Mouse (Mus musculus): ENCODE measurements around the gene Ado.

The Ado gene

GRCm38 (mm10) chr10:67548877-67549731 is at the start of gene Ado:
Gene Ado (minus strand): TSS chr10:67548955.
- peak; percentile 97 for DNase-seq (ENCODE audit: low spot score in 2 of 2)

- DNase-seq (ENCODE audit: low spot score in 2 of 2) = no peak
Observed at GRCm38 (mm10) chr10:67595278-67595677, 46.5 kb upstream of the Ado start.

- no peak for DNase-seq (ENCODE audit: low spot score in 2 of 2)
Observed at GRCm38 (mm10) chr10:67585873-67586610, 37.3 kb upstream of the Ado start.

- no peak for DNase-seq (ENCODE audit: low spot score in 2 of 2)
Observed at GRCm38 (mm10) chr10:67581698-67582285, 33.0 kb upstream of the Ado start.

GRCm38 (mm10) chr10:67579830-67580229 is 31.1 kb upstream of the Ado start:
- no peak for DNase-seq (ENCODE audit: low spot score in 2 of 2)

- no peak for DNase-seq (ENCODE audit: low spot score in 2 of 2)
Observed at GRCm38 (mm10) chr10:67573310-67573709, 24.6 kb upstream of the Ado start.

GRCm38 (mm10) chr10:67571443-67571842 is 22.7 kb upstream of the Ado start:
- DNase-seq (ENCODE audit: low spot score in 2 of 2) = no peak

GRCm38 (mm10) chr10:67569539-67569938 is 20.8 kb upstream of the Ado start:
- no peak for DNase-seq (ENCODE audit: low spot score in 2 of 2)

GRCm38 (mm10) chr10:67566104-67566503 is 17.3 kb upstream of the Ado start:
- DNase-seq (ENCODE audit: low spot score in 2 of 2) = no peak

- no peak for DNase-seq (ENCODE audit: low spot score in 2 of 2)
Observed at GRCm38 (mm10) chr10:67564509-67564908, 15.8 kb upstream of the Ado start.

- no peak for DNase-seq (ENCODE audit: low spot score in 2 of 2)
Observed at GRCm38 (mm10) chr10:67561185-67561584, 12.4 kb upstream of the Ado start.

- DNase-seq (ENCODE audit: low spot score in 2 of 2) = no peak
Observed at GRCm38 (mm10) chr10:67559765-67560394, 11.1 kb upstream of the Ado start.

- DNase-seq (ENCODE audit: low spot score in 2 of 2) = no peak
Observed at GRCm38 (mm10) chr10:67558053-67558452, 9.3 kb upstream of the Ado start.

- peak; percentile 72 for DNase-seq (ENCODE audit: low spot score in 2 of 2)
Observed at GRCm38 (mm10) chr10:67548261-67548854, 397 bp downstream of the Ado start.

- DNase-seq (ENCODE audit: low spot score in 2 of 2) = peak; percentile 34 to 41
Observed at GRCm38 (mm10) chr10:67547850-67548260, 900 bp downstream of the Ado start.

- DNase-seq (ENCODE audit: low spot score in 2 of 2) = no peak
Observed at GRCm38 (mm10) chr10:67540591-67540990, 8.2 kb downstream of the Ado start.

GRCm38 (mm10) chr10:67539401-67539730 is 9.4 kb downstream of the Ado start:
- DNase-seq (ENCODE audit: low spot score in 2 of 2) = no peak

GRCm38 (mm10) chr10:67538585-67539400 is 10.0 kb downstream of the Ado start:
- peak; percentile 41 to 45 for DNase-seq (ENCODE audit: low spot score in 2 of 2)

- peak in 1 of 2 experiments; percentile 41 for DNase-seq (ENCODE audit: low spot score in 2 of 2)
Observed at GRCm38 (mm10) chr10:67538106-67538505, 10.6 kb downstream of the Ado start.

GRCm38 (mm10) chr10:67537151-67537994 is 11.4 kb downstream of the Ado start:
- DNase-seq (ENCODE audit: low spot score in 2 of 2) = peak; percentile 93 to 94
